Comparison of ENCODE assay signal across 8 mouse cellular contexts in genomic region chr5:77358347-77358746, GRCm38 (mm10). TPM values are rescaled to one million over a fixed set of nuclear protein-coding genes. Genes with fewer than 3 reads are reported as not detected.
DNase-seq lines count a peak whose midpoint lies in the region; ATAC-seq and TF ChIP-seq lines count a peak whose summit lies in the region.

No protein-coding gene starts in this region.

- no peak for TF ChIP-seq CTCF in small intestine, adult 2 months (IDR thresholded peaks at IDR 0.05; ENCODE audit: extremely low read depth, insufficient read length, insufficient replicate concordance, low read depth, low read length)

- H3K9me3 ChIP-seq in kidney, embryonic 16.5 days (ENCODE audit: low read length): no peaks in the 10 kb centered on the region

- under 1% methylated on average over 10 of the region's 10 CpGs for whole genome bisulfite sequencing in kidney, embryonic 16.5 days
- WGBS in small intestine, adult 2 months: 5% methylated on average over 10 of the region's 10 CpGs

- peaks cover 61% of the 10 kb centered on the region for H3K4me1 ChIP-seq in kidney, embryonic 16.5 days (ENCODE audit: insufficient read depth, low read length)
- peaks cover 9% of the 10 kb centered on the region for H3K4me1 ChIP-seq in small intestine, adult 2 months (ENCODE audit: control insufficient read depth, insufficient read depth, insufficient read length, low read length)

- H3K27ac ChIP-seq in kidney, embryonic 16.5 days (ENCODE audit: low read length): peak overlapping the region; percentile 99
- H3K27ac ChIP-seq in small intestine, adult 2 months (ENCODE audit: insufficient read depth, low read depth, low read length): peak overlapping the region; percentile 76

- H3K4me3 ChIP-seq in kidney, embryonic 16.5 days (ENCODE audit: low read length): peak overlapping the region; percentile 35
- H3K4me3 ChIP-seq in small intestine, adult 2 months (ENCODE audit: low read depth, low read length): peak overlapping the region; percentile 6

- no peaks in the 10 kb centered on the region for H3K27me3 ChIP-seq in kidney, embryonic 16.5 days (ENCODE audit: insufficient read depth, low read length)
- H3K27me3 ChIP-seq in small intestine, adult 2 months (ENCODE audit: control insufficient read depth, insufficient read depth, low read length): no peaks in the 10 kb centered on the region

- H3K9ac ChIP-seq in kidney, embryonic 16.5 days (replicated peaks; ENCODE audit: low read length): peak overlapping the region; percentile 66

- no peaks in the 10 kb centered on the region for H3K36me3 ChIP-seq in kidney, embryonic 16.5 days (ENCODE audit: insufficient read depth, low read length)
- no peaks in the 10 kb centered on the region for H3K36me3 ChIP-seq in small intestine, adult 2 months (ENCODE audit: control insufficient read depth, insufficient read depth, low read length)

- peak; percentile 71 for ATAC-seq in kidney, embryonic 16.5 days (ENCODE audit: low FRiP score, low TSS enrichment)

- peak; percentile 2 for DNase-seq in T-cell, adult 2 months (ENCODE audit: low spot score)
- peak; percentile 78 for DNase-seq in embryo, embryonic 11 days
- DNase-seq in heart, adult 9 months (ENCODE audit: low spot score in 2 of 2): peak; percentile 73 to 78
- DNase-seq in lung, postnatal 25 days (ENCODE audit: low spot score): peak; percentile 67
- DNase-seq in layer of hippocampus, adult 18-20 months (ENCODE audit: low spot score in 2 of 2): no peak
- no peak for DNase-seq in left cerebral cortex, postnatal 14 days (ENCODE audit: low spot score in 2 of 2)

- intact Hi-C loops in left cerebral cortex, postnatal 14 days (cut with DNase I): no loop called here

- peak overlapping the region; percentile 52 for H3K4me2 ChIP-seq in kidney, embryonic 16.5 days (replicated peaks; ENCODE audit: low read depth, low read length)

- TF ChIP-seq POLR2A in small intestine, adult 2 months (IDR thresholded peaks at IDR 0.05; ENCODE audit: low read depth, low read length): no peak

RNA-seq across cellular contexts. Expression of gene Polr2b, which starts 48.4 kb away (rescaled TPM):
- polyA plus RNA-seq in kidney, embryonic 16.5 days (2015; fragmentation: Nextera tagmentation; extraction: Ambion mirVana): 70.5 and 70.8 TPM in 2 replicates
- 1.5 and 7.6 TPM in 2 replicates for polyA plus RNA-seq in small intestine, adult 2 months (2012; rRNA removed)
- 10 to 100 TPM; 44.0 to 48.4 TPM for total RNA-seq in layer of hippocampus, adult 18-20 months (2021)
- total RNA-seq in left cerebral cortex, postnatal 14 days (2021): 10 to 100 TPM; 46.6 to 51.7 TPM

RNA-seq across cellular contexts. Expression of gene Noa1, which starts 48.5 kb away (rescaled TPM):
- 34.2 and 35.9 TPM in 2 replicates for polyA plus RNA-seq in kidney, embryonic 16.5 days (2015; fragmentation: Nextera tagmentation; extraction: Ambion mirVana)
- 9.6 and 10.9 TPM in 2 replicates for polyA plus RNA-seq in small intestine, adult 2 months (2012; rRNA removed)
- total RNA-seq in layer of hippocampus, adult 18-20 months (2021): 10 to 100 TPM; 24.5 to 24.8 TPM
- 10 to 100 TPM; 22.8 to 24.6 TPM for total RNA-seq in left cerebral cortex, postnatal 14 days (2021)

RNA-seq across cellular contexts. Expression of gene Igfbp7, which starts 49.5 kb away (rescaled TPM):
- polyA plus RNA-seq in kidney, embryonic 16.5 days (2015; fragmentation: Nextera tagmentation; extraction: Ambion mirVana): 455 and 475 TPM in 2 replicates
- 664 and 1,449 TPM in 2 replicates for polyA plus RNA-seq in small intestine, adult 2 months (2012; rRNA removed)
- 10 to 100 TPM; 21.4 to 23.5 TPM for total RNA-seq in layer of hippocampus, adult 18-20 months (2021)
- total RNA-seq in left cerebral cortex, postnatal 14 days (2021): 10 to 100 TPM; 66.5 to 70.9 TPM

Comparison
In these comparisons a context has a peak if more than half of its experiments do, and no peak if none do; other contexts are left out.
1. DNase-seq: peak in T-cell, adult 2 months (single experiment), embryo, embryonic 11 days (single experiment), heart, adult 9 months (2 of 2) and lung, postnatal 25 days (single experiment); none in layer of hippocampus, adult 18-20 months (0 of 2) and left cerebral cortex, postnatal 14 days (0 of 2).